Mouse (Mus musculus): ENCODE data around the gene Aff1.

- TF ChIP-seq CTCF (IDR thresholded peaks at IDR 0.05; ENCODE audit: insufficient read depth, low read depth, low read length) (no peak), POLR2A (IDR thresholded peaks at IDR 0.05; ENCODE audit: insufficient read depth, low read depth, low read length) (no peak)
Observed at GRCm38 (mm10) chr5:103654780-103655179, 37.4 kb upstream of the Aff1 start.

All from olfactory bulb, adult 2 months (tissue).